Mouse (Mus musculus) cerebellum, adult 18-20 months (tissue): ENCODE results near the gene Olfr1484.
"Not testable (repeated sequence)": the region's sequence is repeated elsewhere in the genome, so short reads cannot be mapped to it uniquely, and the experiment has no call there.

Source experiments
- DNase-seq, 2 experiments: peaks; one replicate each; pipeline ENCODE4 v3.0.0; 2021

Gene Olfr1484

DNA sequence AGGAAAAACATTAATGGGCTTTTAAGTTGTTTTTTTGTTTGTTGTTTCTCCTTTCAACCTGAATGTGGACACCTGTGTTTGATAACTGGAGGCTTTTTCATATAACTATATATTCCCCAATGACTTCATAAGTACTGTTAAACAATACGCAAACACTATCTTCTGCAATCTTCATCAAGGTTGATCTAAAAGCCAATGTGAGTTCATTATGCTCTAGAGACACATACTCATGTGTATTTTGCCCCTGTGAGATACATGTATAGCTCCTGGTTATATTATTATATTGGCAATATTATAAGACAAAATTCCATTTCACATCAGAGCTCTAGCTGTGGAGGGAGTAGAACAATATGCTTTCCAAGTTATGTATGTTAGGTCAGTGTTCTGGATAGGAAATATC lies at the start of gene Olfr1484:
Olfr1484 (plus strand) TSS at position 301 of the 400 bp plus-strand sequence.
- DNase-seq, result no peak

- not testable (repeated sequence) for DNase-seq
These were observed 33.8 kb downstream of the Olfr1484 start, which contains the start of gene Olfr1487 for GRCm38 (mm10) chr19:13617075-13617474. Gene Olfr1487, plus strand, starts transcription at chr19:13617375.

GRCm38 (mm10) chr19:13631321-13631720 lies 48.0 kb downstream of the Olfr1484 start, which contains the start of gene Olfr1489:
Gene Olfr1489, plus strand, starts transcription at chr19:13631621.
- no peak for DNase-seq
